Mouse (Mus musculus) G1E (cell line): ENCODE results near the gene BC048562.

Experiments
- CTCF ChIP-seq: IDR thresholded peaks from 2 replicates; pipeline ENCODE4 v1.5.1; 2012; ENCODE audit warnings: low read depth, low read length, inconsistent platforms, mixed read lengths
- GATA1 ChIP-seq: IDR thresholded peaks from 2 replicates; pipeline ENCODE4 v1.6.1; 2012; ENCODE audit warnings: borderline replicate concordance, low read length, inconsistent platforms, mixed read lengths
- POLR2AphosphoS5 ChIP-seq: IDR thresholded peaks from 2 replicates; pipeline ENCODE4 v1.6.1; 2012; ENCODE audit warnings: low read depth, low read length, inconsistent platforms; ENCODE audit not compliant: insufficient replicate concordance

DNA sequence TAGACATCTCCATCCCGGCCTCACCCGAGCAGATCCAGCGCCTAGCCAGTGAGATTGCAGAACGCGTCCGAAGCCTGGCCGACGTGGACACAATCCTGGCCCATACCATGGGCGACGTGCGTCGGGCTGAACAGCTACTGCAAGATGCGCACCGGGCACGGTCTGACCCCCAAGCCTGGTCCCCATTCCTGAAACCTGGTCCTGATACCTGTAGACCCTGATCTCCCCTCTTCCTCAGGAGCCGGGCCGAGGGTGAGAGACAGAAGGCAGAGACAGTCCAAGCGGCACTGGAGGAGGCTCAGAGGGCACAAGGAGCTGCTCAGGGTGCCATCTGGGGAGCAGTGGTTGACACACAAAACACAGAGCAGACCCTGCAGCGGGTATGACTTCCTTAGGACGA, 52.9 kb downstream of the BC048562 start:
- TF ChIP-seq POLR2AphosphoS5 (no peak), CTCF (no peak), GATA1 (no peak)
